Mouse (Mus musculus) lung, embryonic 14.5 days (tissue): ENCODE results near the gene Snrnp40. TPM values are rescaled to one million over a fixed set of nuclear protein-coding genes. Genes with fewer than 3 reads are reported as not detected.
A peak's percentile ranks its signal among the peaks of the same experiment; 100 is the strongest.

ENCODE experiments used
- ATAC-seq: fragments of 200-750 bp; cut with Nextera tagmentation; 2 replicates; pipeline ENCODE4 v1.8.0; 2017; ENCODE audit warnings: mild to moderate bottlenecking, moderate TSS enrichment, moderate library complexity; ENCODE audit not compliant: insufficient read depth
- DNase-seq: peaks from one replicate; pipeline ENCODE4 v3.0.0-alpha.2; 2015
- H3K27ac ChIP-seq: fragments of 300-500 bp; sonication (generic); 2 replicates; pipeline ENCODE4 v1.5.1; 2014; ENCODE audit warnings: low read depth, mild to moderate bottlenecking, moderate library complexity
- H3K27me3 ChIP-seq: fragments of 300-500 bp; sonication (generic); 2 replicates; pipeline ENCODE4 v1.6.1; 2014; ENCODE audit warnings: low read length, control low read depth; ENCODE audit not compliant: insufficient read depth
- H3K36me3 ChIP-seq: fragments of 300-500 bp; sonication (generic); 2 replicates; pipeline ENCODE4 v1.6.1; 2014; ENCODE audit warnings: control low read depth; ENCODE audit not compliant: insufficient read depth
- H3K4me1 ChIP-seq: fragments of 300-500 bp; sonication (generic); 2 replicates; pipeline ENCODE4 v1.6.1; 2014; ENCODE audit warnings: antibody characterized with exemption, control low read depth; ENCODE audit not compliant: insufficient read depth
- H3K4me2 ChIP-seq: fragments of 300-500 bp; sonication (generic); 2 replicates; pipeline ENCODE4 v1.6.1; 2014; ENCODE audit warnings: mild to moderate bottlenecking
- H3K4me3 ChIP-seq: fragments of 300-500 bp; sonication (generic); 2 replicates; pipeline ENCODE4 v1.5.1; 2014; ENCODE audit warnings: low read depth, low read length
- H3K9ac ChIP-seq: fragments of 300-500 bp; sonication (generic); 2 replicates; pipeline ENCODE4 v1.6.1; 2014
- H3K9me3 ChIP-seq: fragments of 300-500 bp; sonication (generic); 2 replicates; pipeline ENCODE4 v1.6.1; 2016; ENCODE audit warnings: low read depth, low read length, control low read depth
- CTCF ChIP-seq: IDR thresholded peaks from 2 replicates; pipeline ENCODE4 v1.5.1; 2016; ENCODE audit warnings: antibody characterized with exemption, low read depth
- WGBS: fragments of 180-500 bp; shearing (Covaris S2); extraction: QIAGEN DNeasy Blood & Tissue Kit; methylation state at CpG from one replicate; pipeline ENCODE4 v1.1.7; 2014; 5-methylcytosine and 5-hydroxymethylcytosine counted together
- polyA plus RNA-seq: library from polyadenylated mRNA; unstranded; fragments of >200 nt; fragmentation: Nextera tagmentation; extraction: Ambion mirVana; gene quantifications from 2 replicates; pipeline ENCODE4 v1.2.1, GENCODE M21; 2014

The Snrnp40 gene
- polyA plus RNA-seq, 1 experiment from 2014 or later, result 199 TPM

GRCm38 (mm10) chr4:130321640-130322039 is 38.3 kb upstream of the Snrnp40 start:
- no peak for TF ChIP-seq CTCF
- H3K4me3 ChIP-seq, result no peak overlapping the region
- DNase-seq (no peak), ATAC-seq (no peak)
- no peak overlapping the region for H3K27ac ChIP-seq
- H3K4me2 ChIP-seq, result no peak overlapping the region
- no peaks in the 10 kb centered on the region for H3K4me1 ChIP-seq
- H3K36me3 ChIP-seq, result peaks cover 58% of the 10 kb centered on the region
- WGBS, result 86% methylated on average over 7 of the region's 7 CpGs
- H3K9me3 ChIP-seq, result no peaks in the 10 kb centered on the region
- no peaks in the 10 kb centered on the region for H3K27me3 ChIP-seq
- H3K9ac ChIP-seq, result no peak overlapping the region

GRCm38 (mm10) chr4:130322567-130322966 is 37.4 kb upstream of the Snrnp40 start:
- H3K27ac ChIP-seq, result no peak overlapping the region
- no peak for TF ChIP-seq CTCF

GRCm38 (mm10) chr4:130323165-130323564 is 36.8 kb upstream of the Snrnp40 start:
- no peaks in the 10 kb centered on the region for H3K4me1 ChIP-seq
- TF ChIP-seq CTCF, result no peak
- H3K36me3 ChIP-seq, result peaks cover 65% of the 10 kb centered on the region
- H3K9ac ChIP-seq, result no peak overlapping the region
- peak overlapping the region; percentile 36; the same call in 1 of the 2 replicates for H3K27ac ChIP-seq
- H3K4me2 ChIP-seq, result no peak overlapping the region
- ATAC-seq (no peak), DNase-seq (no peak)
- no peaks in the 10 kb centered on the region for H3K27me3 ChIP-seq
- H3K9me3 ChIP-seq, result no peaks in the 10 kb centered on the region
- H3K4me3 ChIP-seq, result no peak overlapping the region
- 62% methylated on average over 1 of the region's 1 CpGs for WGBS

More at GRCm38 (mm10) chr4:130322567-130322966, 37.4 kb upstream of the Snrnp40 start:
- no peaks in the 10 kb centered on the region for H3K27me3 ChIP-seq
- 72% methylated on average over 7 of the region's 7 CpGs for WGBS
- H3K4me3 ChIP-seq, result no peak overlapping the region
- ATAC-seq (no peak), DNase-seq (no peak)
- no peaks in the 10 kb centered on the region for H3K9me3 ChIP-seq
- no peaks in the 10 kb centered on the region for H3K4me1 ChIP-seq
- peaks cover 63% of the 10 kb centered on the region for H3K36me3 ChIP-seq
- H3K9ac ChIP-seq, result no peak overlapping the region
- no peak overlapping the region for H3K4me2 ChIP-seq

- no peak overlapping the region for H3K9ac ChIP-seq
- H3K27me3 ChIP-seq, result no peaks in the 10 kb centered on the region
- peak overlapping the region; percentile 36; the same call in 1 of the 2 replicates for H3K27ac ChIP-seq
- DNase-seq (no peak), ATAC-seq (no peak)
- no peak overlapping the region for H3K4me2 ChIP-seq
- no peak overlapping the region for H3K4me3 ChIP-seq
- 59% methylated on average over 5 of the region's 5 CpGs for WGBS
- no peaks in the 10 kb centered on the region for H3K9me3 ChIP-seq
- peaks cover 68% of the 10 kb centered on the region for H3K36me3 ChIP-seq
- H3K4me1 ChIP-seq, result no peaks in the 10 kb centered on the region
- no peak for TF ChIP-seq CTCF
Measured at GRCm38 (mm10) chr4:130323607-130324006, 36.3 kb upstream of the Snrnp40 start.

GRCm38 (mm10) chr4:130325446-130325845 is 34.5 kb upstream of the Snrnp40 start:
- ATAC-seq, result no peak
- WGBS, result 93% methylated on average over 2 of the region's 2 CpGs
- TF ChIP-seq CTCF, result 0 out of 2 replicates have a peak, but pooled peaks have one; percentile 21
- H3K36me3 ChIP-seq, result peaks cover 62% of the 10 kb centered on the region
- H3K4me3 ChIP-seq, result no peak overlapping the region
- DNase-seq, result no peak
- no peak overlapping the region for H3K4me2 ChIP-seq
- H3K27ac ChIP-seq, result no peak overlapping the region
- no peak overlapping the region for H3K9ac ChIP-seq
- no peaks in the 10 kb centered on the region for H3K27me3 ChIP-seq
- H3K4me1 ChIP-seq, result no peaks in the 10 kb centered on the region
- H3K9me3 ChIP-seq, result no peaks in the 10 kb centered on the region

- ATAC-seq (no peak), DNase-seq (no peak)
- no peak overlapping the region for H3K4me2 ChIP-seq
- H3K27me3 ChIP-seq, result no peaks in the 10 kb centered on the region
- TF ChIP-seq CTCF, result no peak
- H3K4me3 ChIP-seq, result no peak overlapping the region
- 76% methylated on average over 9 of the region's 9 CpGs for WGBS
- H3K9ac ChIP-seq, result no peak overlapping the region
- H3K9me3 ChIP-seq, result no peaks in the 10 kb centered on the region
- peaks cover 62% of the 10 kb centered on the region for H3K36me3 ChIP-seq
- H3K4me1 ChIP-seq, result no peaks in the 10 kb centered on the region
- no peak overlapping the region for H3K27ac ChIP-seq
Measured at GRCm38 (mm10) chr4:130327366-130327765, 32.6 kb upstream of the Snrnp40 start.

GRCm38 (mm10) chr4:130335867-130336266 is 24.1 kb upstream of the Snrnp40 start:
- H3K27me3 ChIP-seq, result no peaks in the 10 kb centered on the region
- H3K27ac ChIP-seq, result no peak overlapping the region
- ATAC-seq, result no peak
- H3K4me1 ChIP-seq, result no peaks in the 10 kb centered on the region
- H3K9me3 ChIP-seq, result no peaks in the 10 kb centered on the region
- peaks cover 59% of the 10 kb centered on the region for H3K36me3 ChIP-seq
- no peak overlapping the region for H3K4me2 ChIP-seq
- TF ChIP-seq CTCF, result no peak
- no peak for DNase-seq
- WGBS, result 62% methylated on average over 5 of the region's 5 CpGs
- no peak overlapping the region for H3K9ac ChIP-seq
- H3K4me3 ChIP-seq, result no peak overlapping the region

GRCm38 (mm10) chr4:130341691-130342090 is 18.2 kb upstream of the Snrnp40 start:
- Histone ChIP-seq H3K4me3 (no peak overlapping the region), H3K9ac (no peak overlapping the region), H3K9me3 (no peaks in the 10 kb centered on the region), H3K27ac (no peak overlapping the region), H3K4me1 (no peaks in the 10 kb centered on the region), H3K27me3 (no peaks in the 10 kb centered on the region), H3K4me2 (no peak overlapping the region), H3K36me3 (peaks cover 29% of the 10 kb centered on the region)
- 21% methylated on average over 4 of the region's 4 CpGs for WGBS
- DNase-seq (peak; percentile 83), ATAC-seq (peak; percentile 47; the same call in 1 of the 2 replicates)
- peak; percentile 83 for TF ChIP-seq CTCF
